Mouse (Mus musculus): Measurements from ENCODE around the gene Gdf15.

Gene Gdf15

DNA sequence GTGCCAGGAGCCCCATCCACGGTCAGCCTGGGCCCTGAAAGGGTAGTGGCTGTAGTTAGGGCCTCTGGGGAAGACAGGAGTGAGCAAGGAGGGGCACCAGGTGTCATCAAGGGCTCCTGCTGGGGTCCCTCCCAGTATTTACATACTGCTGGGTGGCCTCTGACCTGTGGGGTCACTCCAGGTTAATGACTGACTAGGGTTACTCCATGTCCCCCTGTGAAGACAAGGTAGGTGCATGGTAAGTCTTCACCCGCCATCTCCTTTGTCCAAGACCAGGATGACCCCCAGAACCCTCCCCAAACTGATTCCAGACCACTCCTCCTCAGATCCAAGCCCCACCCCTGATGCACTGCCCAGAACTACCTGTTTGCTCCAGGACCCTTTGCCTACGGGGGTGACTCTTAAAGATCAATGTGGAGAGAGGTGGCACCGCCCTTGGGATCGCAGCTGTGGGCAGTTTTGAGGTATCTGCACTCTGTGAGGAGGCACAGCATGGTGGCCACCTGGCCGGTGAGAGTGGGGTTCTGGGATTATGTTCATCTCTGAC is at the start of gene Gdf15:
Gene Gdf15 (minus strand): TSS at position 111 of the 547 bp plus-strand sequence.
- no peak for DNase-seq (ENCODE audit: low read depth)

DNA sequence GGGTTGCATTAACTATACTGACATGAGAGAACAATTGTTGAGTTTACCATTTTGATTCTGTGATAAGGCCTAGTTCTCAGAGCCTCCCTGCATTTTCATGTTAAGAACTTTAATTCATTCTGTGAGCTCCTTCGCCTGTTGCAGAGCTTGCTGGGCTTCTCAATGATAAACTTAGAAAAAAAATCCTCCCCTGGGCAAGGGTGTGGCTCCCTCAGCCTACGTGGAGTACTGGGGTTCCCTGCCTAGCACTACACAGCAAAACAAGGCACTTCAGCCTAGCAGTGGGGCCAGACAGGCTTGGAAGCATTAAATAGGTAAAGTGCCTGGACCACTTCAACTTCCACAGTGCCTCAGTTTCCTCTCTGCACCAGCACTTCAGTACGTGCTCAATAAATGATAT is 49.2 kb upstream of the Gdf15 start:
- no peak for DNase-seq (ENCODE audit: low read depth)

- DNase-seq (ENCODE audit: low read depth): no peak
These were observed 47.8 kb upstream of the Gdf15 start for GRCm38 (mm10) chr8:70680039-70680438.

- no peak for DNase-seq (ENCODE audit: low read depth)
These were observed 47.1 kb upstream of the Gdf15 start for GRCm38 (mm10) chr8:70679404-70679803.

DNA sequence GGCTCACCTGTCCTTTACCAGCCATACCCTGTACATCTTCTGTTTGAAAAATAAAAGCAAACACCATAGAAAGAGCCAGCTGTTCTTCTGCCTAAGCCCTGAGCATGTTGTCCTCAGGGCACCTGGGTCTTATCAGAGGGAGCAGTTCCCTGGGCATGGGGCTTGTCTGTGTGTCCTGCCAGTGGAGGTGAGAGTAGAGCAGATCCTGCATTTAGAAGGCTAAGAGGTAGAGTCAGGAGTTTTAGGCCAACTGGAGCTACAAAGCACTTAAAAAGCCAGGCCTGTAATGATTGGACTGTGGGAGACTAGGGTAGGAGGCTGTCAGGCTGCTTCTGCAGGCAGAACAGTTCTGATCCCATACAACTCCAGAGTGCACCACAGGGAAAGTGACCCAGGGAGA is 46.4 kb upstream of the Gdf15 start:
- no peak for DNase-seq (ENCODE audit: low read depth)

- no peak for DNase-seq (ENCODE audit: low read depth)
These were observed 45.3 kb upstream of the Gdf15 start for GRCm38 (mm10) chr8:70677451-70678080.

DNA sequence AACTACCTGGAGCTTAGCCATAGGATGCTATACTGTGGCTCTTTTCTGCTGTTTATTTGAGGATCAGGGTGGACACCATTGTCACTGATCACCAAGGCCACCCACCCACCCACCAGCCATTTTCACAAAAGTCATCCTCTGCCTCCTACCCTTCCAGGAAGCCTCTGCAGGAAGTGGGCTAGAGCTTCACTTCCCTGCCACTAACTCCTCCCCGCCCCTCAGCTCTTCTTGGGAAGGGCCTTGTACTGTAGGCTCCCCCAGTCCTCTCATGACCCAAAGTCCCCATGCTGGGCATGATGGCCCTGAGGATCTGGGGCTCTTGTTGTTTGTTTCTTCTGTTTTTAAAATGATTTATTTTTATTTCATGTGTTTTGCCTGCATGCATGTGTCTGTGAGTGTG is 43.1 kb upstream of the Gdf15 start:
- DNase-seq (ENCODE audit: low read depth): no peak

- no peak for DNase-seq (ENCODE audit: low read depth)
These were observed 42.5 kb upstream of the Gdf15 start for GRCm38 (mm10) chr8:70674716-70675115.

- no peak for DNase-seq (ENCODE audit: low read depth)
These were observed 41.9 kb upstream of the Gdf15 start for GRCm38 (mm10) chr8:70674109-70674508.

GRCm38 (mm10) chr8:70673079-70673856 is 41.0 kb upstream of the Gdf15 start, which contains the start of gene Lsm4:
Lsm4 (plus strand) TSS chr8:70673248.
- DNase-seq (ENCODE audit: low read depth): peak; percentile 99

DNA sequence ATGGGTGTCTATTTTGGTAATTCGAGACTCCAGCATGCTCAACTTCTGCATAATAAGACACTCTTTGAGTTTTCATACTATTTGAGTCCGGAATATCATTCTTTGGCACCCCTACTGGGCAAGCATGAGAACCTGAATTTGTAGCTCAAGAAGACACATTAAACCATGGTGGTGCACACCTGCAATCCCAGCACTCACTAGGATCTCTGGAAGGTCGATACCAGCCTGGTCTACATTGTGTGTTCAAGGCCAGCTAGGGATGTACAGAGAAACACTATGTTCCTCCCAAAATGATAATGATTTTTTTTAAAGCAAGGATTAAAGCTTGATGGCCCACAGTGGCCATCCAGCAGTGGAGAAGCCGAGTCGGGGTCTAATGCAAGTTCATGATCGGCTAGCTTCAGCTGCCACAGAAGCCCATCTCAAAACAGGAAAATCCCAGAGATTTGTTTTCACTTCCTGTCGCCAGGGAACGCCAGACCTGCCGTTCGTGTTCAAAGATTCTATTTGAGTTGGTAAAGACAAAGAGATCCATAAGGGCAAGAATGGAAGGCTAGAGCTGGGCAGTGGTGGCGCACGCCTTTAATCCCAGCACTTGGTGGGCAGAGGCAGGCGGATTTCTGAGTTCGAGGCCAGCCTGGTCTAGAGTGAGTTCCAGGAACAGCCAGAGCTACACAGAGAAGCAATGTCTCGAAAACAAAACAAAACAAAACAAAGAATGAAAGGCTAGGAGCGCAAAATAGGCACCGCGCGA is 40.2 kb upstream of the Gdf15 start:
- DNase-seq (ENCODE audit: low read depth): no peak

GRCm38 (mm10) chr8:70671615-70672324 is 39.5 kb upstream of the Gdf15 start:
- no peak for DNase-seq (ENCODE audit: low read depth)

GRCm38 (mm10) chr8:70667071-70667470 is 34.8 kb upstream of the Gdf15 start:
- DNase-seq (ENCODE audit: low read depth): peak; percentile 51

DNA sequence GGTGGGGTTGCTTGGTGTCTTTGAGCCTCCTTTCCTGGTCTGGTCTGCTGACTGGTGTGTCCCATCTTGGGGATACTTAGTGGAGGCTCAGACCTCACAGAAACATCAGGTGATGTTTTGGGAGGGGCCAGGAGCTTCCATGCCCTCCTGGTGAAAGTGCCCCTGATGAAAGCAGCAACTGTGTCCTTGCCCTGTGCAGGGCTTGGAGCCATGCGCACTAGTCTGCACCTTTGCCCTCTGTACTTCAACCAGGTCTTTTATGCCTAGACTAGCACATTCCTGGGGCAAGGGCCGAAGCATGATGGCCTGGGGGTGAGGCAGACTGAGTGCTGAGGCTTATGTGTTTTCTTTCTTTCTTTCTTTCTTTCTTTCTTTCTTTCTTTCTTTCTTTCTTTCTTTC is 33.3 kb upstream of the Gdf15 start:
- no peak for DNase-seq (ENCODE audit: low read depth)

DNA sequence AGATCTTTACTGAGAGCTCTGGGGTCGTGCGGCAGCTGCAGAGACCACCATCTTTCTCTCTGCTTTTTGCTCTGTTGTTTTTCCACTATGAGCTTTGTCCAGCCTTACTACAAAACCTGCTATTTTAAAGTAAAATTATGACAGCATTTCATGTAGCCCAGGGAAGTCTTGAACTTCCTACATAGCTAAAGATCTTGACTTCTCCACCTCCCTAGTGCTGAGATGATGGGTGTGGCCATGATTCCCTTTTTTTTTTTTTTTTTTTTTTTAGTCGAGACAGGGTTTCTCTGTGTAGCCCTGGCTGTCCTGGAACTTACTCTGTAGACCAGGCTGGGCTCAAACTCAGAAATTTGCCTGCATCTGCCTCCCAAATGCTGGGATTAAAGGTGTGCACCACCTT is 32.4 kb upstream of the Gdf15 start:
- DNase-seq (ENCODE audit: low read depth): no peak

GRCm38 (mm10) chr8:70663691-70664090 is 31.4 kb upstream of the Gdf15 start:
- no peak for DNase-seq (ENCODE audit: low read depth)

DNA sequence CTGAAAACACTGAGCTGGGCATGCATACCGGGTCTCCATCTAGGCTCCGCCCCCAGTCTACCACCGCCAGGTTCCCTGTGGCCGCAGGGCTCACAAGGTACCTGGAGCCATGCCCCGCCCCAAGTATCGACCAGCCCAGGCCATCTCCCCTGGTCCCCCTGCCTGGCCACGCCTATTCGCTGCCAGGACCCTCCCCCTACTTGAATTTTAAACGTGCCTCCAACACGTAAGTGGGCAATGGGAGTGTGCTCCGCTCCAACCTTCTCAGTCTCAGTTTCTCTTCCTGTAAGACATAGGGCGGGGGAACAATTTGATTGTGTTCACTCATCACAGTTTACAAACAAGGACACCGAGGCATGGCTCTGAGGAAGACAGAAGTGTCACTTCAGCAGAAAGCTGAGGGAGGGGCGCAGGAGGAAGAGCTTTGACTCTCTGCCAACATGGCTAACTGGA is 28.0 kb upstream of the Gdf15 start, which contains the start of gene Pgpep1:
Gene Pgpep1 (minus strand): TSS at position 116 of the 453 bp plus-strand sequence.
- DNase-seq (ENCODE audit: low read depth): no peak

- DNase-seq (ENCODE audit: low read depth): peak; percentile 49
These were observed 27.5 kb upstream of the Gdf15 start for GRCm38 (mm10) chr8:70659604-70660272.

GRCm38 (mm10) chr8:70658897-70659603 is 26.8 kb upstream of the Gdf15 start:
- no peak for DNase-seq (ENCODE audit: low read depth)

DNA sequence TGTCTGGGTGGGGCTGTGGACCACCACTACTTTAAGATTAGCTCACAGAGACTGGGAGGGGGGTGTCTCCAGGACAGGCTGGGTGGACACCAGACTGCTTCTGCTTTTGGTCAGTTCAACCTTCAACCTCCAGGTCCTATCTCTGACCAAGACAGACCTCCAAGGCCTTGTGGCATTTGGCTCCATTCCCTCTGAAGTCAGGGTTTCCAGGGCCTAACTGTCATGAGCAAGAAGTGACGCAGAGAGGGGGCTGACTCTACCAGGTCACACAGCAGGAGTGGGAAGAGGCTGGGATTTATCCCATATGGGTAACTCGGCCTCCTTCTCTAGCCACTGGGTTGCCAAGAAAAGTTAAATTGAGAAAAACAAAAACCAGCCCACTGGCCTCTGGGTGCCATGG is 25.5 kb upstream of the Gdf15 start:
- DNase-seq (ENCODE audit: low read depth): no peak

- DNase-seq (ENCODE audit: low read depth): no peak
These were observed 25.0 kb upstream of the Gdf15 start for GRCm38 (mm10) chr8:70657214-70657613.
